Mouse (Mus musculus) spleen, postnatal 4 days (tissue): ENCODE measurements around the gene Pafah1b1.

Experiments used
- DNase-seq, 2 experiments: peaks; one replicate each; pipeline ENCODE4 v3.0.0; 2022; ENCODE audit warnings: low spot score in 2 of 2

Pafah1b1 gene

DNA sequence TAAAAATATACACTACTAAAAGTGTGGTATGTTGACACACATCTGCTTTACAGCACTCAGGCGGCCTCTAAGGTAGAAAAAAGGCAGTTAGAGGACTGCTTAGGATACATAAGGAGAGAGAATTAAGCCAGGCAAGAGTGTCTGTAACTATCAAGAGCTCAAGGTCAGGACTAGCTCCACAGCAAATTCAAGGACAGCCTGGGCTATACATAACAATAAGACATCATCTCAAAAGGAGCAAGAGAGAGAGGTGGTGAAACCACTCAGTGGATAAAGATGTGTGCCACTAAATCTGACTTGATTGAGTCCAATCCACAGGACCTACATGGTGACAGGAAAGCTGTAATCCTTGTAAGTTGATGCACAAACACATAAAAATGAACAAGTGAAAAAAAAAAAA, 3.8 kb downstream of the Pafah1b1 start:
- no peak for DNase-seq

DNA sequence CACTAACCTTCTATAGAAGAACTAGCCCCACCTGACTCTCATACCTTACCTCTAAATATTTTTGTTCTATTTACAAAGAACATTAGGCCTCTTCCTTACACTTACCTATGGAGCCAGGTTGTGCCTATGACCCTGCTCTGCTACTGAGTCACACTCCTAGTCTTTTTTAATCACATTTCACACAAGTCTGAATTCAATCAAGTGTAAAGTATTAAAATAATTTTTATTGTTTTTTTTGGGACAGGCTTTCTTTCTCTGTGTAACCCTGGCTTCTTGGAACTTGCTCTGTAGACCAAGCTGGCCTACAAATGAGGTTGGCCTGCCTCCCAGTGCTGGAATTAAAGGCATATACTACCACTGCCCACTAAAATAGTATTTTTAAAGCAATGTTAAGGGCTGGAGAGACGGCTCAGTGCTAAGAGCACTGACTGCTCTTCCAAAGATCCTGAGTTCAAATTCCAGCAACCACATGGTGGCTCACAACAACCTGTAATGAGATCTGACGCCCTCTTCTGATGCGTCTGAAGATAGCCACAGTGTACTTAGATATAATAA, 8.4 kb downstream of the Pafah1b1 start:
- DNase-seq = no peak

DNA sequence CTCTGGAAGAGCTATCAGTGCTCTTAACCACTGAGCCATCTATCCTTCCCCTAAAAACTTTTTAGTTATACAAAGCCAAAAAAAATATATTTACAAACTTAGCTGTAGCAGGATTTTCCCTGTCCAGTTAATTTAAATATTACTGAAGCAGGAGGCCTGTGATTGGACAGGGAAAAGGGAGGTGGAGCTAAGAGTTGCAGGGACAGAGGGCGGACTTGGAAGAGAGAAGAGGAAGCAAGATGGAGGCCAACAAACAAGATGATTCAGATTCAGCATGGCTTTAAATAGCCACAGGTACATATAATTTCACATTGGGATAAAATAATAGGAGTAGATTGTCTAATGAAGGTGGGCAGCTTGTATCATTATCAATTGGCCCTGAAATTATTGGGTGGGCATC, 13.8 kb downstream of the Pafah1b1 start:
- no peak for DNase-seq

DNA sequence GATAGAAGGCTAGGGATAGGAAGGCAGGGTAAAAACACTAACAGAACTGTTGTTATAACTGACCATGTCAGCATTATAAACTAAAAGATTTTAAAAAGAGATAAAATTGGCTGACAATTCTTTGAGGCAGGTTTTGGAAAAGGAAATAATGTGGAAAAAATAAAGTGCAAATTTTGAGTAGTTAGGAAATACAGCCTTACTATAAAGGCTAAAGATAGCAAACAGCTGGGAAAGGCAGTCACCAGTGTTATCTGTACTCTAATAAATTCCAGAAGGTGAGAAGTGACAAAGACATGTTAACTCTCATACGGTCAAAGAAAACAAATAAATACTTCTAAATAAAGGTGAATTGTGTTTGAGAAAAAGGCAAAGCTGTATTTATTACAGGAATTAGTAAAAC, 15.7 kb downstream of the Pafah1b1 start:
- DNase-seq = no peak

DNA sequence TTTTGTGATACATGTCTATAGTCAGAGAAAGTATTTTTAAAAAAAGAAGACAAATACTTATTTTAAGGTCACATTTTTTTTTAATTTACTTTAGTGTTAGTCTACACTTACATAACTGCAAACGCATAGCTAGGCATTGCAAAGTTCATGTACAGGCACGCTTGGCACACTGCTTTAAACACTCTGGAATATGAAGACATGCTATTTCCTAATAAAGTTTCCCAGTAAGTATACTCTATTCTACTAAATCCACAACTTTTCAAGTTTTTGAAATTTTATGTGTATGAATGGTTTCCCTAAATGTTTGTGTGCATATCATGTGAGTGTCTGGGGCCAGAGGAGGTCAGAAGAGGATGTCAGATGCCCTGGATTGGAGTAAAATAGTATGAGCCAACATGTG, 20.4 kb downstream of the Pafah1b1 start:
- DNase-seq = no peak

DNA sequence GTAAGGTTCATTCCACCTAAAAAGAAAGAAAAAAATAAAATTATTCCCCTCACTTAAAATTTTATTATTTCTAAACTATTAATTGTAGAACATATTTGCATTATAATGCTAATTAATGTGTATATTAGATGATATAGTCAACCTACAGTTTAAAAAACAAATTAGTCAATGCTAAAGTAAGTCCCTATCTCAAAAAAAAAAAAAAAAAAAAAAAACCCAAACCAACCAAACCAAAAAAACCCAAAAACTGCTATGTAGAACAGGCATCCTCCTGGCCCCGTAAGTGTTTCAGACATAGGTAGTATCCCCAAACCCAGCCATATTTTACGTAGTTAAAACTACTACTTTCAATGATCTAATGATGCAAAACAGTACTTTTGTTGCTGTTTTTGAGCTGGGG, 25.0 kb downstream of the Pafah1b1 start:
- DNase-seq = no peak

DNA sequence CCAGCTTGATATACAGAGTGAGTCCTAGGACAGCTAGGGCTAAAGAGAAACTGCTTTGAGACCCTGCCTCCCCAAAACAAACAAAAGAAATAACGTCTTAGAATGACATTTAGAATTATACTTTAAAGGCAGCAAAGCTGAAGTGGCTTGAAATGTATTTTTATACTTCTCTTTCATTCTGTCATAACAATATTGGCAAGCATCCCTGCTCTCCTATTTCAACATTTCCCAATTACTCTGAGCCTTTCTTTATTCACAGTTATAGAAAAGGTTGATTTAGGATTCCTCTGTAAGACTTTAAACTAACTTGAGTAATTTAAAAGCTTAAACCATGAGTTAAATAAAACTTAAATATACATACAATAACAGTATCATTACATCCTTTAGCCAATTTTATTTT, 32.3 kb downstream of the Pafah1b1 start:
- DNase-seq = no peak

DNA sequence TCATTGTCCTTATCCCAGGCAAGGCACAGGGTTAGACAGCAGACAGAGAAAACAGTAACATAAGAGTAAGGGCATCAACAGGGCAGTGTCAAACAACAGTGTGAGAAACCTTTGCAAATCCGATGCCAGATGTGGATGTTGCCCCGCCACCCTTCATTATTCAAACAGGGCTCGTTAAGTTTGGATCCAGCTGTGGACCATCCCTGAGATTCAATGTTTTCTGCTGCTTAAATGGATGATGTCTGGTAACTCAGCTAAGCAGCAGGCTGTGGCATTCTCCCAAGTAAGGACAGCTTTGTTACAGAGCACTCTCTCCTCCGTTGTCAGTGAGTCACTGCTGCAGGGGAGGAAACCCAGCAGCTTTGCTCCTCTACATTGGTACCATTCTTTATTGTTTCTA, 49.3 kb downstream of the Pafah1b1 start:
- peak in 1 of 2 experiments; percentile 47 for DNase-seq

DNA sequence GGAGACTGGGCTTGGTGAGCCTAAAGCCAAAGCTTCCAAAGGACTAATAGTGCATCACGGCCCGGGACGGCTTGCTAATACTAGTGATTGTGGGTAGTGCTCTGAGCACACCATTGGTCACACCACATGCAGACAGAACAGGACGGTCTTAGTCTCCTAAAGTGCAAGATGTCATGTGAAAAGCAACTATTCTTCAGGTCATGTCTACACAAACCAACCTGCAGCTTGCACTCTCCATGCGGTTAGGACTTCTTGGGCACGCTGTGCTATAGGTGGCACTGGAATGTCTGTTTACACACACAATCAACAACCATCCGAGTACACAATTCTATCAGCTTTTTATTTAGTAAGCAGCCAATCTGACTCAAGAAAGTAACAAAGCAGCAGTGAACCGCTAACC, 49.8 kb downstream of the Pafah1b1 start:
- peak in 1 of 2 experiments; percentile 49 for DNase-seq

DNA sequence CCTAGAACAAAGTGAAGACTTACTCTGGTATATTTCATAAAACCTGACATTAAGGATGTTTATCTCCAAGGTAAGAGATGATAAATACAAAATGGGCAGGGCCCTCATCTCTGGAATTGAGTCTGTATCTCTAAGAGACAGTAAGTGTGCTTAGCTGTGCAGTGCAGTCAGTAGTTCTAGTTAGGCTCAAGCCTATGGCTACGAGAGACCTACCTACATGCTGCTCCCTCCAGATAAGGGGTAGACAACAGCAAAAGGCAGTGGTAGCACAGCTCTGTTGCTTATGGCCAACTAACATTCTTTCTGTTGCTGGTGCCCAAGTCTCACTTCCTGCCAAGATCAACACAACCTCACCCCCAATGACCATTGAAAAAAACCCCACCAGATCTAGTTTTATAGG, 50.9 kb downstream of the Pafah1b1 start:
- DNase-seq = no peak

DNA sequence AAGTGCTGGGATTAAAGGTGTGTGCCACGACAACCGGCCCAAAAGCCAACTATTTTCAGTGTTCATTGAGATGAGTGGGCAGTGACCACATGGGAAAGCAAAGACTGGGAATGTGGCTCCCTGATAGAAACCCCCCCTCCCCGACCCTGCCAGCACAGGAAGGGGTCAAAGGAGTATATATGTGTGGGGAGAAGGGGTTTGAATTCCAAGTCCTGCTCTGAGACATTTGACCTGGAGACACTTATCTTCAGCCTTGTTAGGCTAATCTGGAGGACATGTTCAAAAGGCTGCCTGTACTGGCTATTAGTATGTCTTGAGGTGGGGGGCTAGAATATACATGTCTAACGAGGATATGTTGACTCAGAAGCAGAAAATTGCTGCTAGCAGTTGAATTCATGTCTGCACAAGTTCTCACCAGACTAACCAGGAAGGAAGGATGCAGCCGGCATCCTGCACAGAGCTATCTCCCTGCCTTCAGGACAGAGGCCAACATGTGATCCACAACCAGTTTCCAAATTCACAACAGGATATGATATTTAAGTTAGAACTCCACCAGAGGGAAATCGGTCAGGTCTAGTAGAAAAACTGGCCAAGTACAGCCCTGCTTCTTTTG, 51.5 kb downstream of the Pafah1b1 start:
- DNase-seq = no peak

DNA sequence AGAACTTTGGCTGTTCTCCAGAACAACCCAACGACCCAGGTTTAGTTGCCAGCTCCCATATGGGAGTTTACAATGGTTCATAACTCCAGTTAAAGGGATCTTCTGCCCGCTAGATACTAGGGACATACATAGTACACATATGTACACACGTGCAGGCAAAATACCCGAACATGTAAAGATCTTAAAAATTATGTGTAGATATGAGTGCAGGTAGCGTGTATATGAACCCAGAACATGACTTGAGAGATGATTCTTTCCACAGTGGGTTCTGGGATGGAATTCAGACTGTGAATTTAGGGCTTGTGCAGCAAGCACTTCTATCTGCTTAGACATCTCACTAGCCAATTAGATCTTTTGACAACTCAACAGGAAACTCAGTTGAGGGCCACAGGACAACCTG, 52.6 kb downstream of the Pafah1b1 start:
- no peak for DNase-seq

DNA sequence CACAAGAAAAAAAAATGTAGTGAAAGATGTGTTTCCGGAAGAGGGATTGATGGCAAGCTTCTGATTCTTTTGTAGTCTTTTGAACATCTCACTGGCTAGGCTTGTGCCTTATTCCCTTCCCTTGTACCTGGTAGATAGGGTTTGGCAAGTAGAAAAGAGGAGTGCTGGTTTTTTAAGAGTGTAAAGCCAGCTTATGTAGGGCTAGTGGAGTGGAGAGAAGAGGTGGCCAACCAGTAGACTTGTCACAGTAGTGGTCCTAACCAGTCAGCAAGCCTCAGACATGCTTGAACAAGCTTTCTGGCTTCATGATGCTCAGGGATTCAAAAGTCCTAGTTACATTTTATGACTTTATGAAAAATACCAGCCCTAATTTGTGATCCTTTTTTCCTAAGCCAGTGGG, 53.5 kb downstream of the Pafah1b1 start:
- no peak for DNase-seq

DNA sequence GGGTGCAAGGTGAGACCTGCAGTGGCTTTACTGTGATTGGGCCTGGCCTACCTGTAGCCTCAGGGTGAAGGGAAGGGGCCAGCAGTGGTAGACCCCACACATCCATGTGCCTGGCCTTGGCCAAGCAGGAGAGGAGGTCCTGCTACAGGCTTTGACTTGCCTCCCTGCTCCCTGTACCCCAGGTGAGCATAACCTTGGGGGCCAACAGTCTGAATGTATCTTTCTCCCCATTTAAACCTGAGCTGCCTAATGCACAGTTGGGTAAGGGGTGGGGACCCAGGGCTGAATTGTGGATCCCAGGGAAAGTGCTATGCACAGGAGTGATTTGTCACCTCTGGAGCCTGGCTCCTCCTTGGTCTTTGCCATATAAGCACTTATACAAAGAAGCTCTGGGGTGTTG, 54.3 kb downstream of the Pafah1b1 start:
- no peak for DNase-seq

DNA sequence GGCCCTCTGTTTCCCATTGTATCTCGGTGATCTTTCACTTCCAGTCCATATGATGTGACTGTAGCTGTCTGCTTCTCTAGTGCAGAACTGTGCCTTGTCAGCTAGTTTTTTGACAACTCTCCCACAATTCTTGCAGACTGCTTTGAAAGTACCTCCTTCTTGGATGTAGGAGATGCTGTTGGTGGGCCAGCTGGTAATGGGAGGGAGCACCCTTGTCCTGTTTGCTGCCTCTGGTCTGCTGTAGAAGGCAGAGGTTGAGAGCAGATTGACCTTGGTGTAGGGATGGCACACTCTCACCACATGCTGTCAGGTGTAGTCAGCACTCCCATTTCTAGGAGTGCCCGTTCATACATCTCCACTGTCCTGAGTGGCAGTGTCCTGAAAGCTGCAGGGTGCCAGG, 55.5 kb downstream of the Pafah1b1 start:
- peak in 1 of 2 experiments; percentile 55 for DNase-seq

DNA sequence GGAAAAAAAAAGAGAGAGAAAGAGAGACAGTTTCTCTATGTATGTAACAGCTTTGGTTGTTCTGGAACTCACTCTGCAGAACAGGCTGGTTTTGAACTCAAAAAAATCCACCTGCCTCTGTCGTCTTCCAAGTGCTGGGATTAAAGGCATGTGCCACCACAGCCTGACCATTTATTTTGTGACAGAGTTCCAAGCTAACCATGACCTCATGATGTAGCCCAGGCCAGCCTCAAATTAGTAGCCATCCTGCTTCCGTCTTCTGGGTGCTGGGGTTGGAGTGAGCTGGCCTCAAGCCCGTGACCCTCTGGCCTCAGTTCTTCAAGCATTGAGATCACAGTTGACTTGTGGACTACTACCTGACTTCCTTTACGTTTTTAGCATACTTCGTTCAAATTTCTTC, 56.0 kb downstream of the Pafah1b1 start:
- peak in 1 of 2 experiments; percentile 40 for DNase-seq

DNA sequence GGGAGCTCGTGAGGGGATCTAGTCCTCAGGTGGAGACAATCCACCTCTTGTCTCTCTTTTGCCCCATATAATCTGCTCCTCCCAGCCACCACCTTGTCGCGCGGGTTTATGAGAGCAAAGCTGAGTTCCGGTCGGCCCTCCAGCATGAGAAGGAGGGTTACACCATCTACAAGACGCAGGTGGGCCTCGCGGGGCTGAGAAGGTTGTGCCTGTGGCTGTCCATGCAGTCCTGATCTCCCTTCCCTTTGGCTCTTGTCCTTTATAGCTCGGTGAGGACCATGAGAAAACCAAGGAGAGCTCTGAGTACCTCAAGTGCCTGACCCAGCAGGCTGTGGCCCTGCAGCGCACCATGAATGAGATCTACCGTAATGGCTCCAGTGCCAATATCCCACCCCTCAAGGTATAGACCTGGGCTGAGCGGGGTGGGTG, 56.9 kb downstream of the Pafah1b1 start:
- peak in 1 of 2 experiments; percentile 54 for DNase-seq

DNA sequence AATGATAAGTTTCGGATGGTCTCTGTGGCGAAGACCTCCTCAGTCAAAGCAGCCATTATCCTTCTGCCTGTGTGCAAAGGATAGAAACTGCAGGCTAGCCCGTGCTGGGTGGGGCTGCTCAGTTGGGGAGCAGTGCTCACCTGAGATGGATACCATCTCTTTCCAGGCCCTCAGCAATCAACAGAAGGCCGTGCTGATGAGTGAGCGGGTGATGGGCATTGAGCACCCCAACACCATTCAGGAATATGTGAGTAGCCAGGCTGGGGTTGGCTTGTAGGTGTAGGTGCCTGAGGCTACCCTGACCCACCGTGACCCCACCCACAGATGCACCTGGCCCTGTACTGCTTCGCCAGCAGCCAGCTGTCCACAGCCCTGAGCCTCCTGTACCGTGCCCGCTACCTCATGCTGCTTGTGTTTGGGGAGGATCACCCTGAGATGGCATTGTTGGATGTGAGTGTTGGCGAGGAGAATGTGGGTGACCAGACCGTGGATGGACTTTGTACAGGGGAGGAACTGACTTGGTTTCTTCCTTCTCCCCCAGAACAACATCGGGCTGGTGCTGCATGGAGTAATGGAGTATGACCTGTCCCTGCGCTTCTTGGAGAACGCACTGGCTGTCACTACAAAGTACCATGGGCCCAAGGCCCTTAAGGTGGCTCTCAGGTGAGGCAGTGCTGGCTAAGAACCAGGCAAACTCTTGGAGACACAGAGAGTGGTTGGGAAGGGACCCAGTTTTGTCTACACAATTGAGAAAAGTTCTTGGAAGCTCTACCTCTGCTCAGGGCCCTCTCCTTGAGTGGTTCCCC, 57.5 kb downstream of the Pafah1b1 start:
- DNase-seq = peak in 1 of 2 experiments; percentile 57

DNA sequence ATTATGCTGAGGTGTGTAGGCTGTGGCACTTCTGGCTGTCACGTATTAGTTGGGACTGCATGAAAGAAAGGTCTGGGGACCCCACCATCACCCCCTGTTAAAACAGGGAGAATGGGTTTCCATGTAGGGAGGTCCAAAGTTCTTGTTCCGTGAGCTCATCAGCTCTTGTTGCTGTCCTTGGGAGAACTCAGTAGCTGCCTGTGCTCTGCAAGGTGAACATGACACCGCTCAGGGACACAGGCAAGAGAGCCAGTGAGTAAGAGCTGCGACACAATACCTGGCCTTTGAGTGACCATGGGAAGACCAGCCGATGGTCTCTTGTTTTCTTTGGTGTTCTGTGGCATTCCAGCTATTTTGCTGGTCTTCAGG, 58.2 kb downstream of the Pafah1b1 start:
- peak in 1 of 2 experiments; percentile 49 for DNase-seq

DNA sequence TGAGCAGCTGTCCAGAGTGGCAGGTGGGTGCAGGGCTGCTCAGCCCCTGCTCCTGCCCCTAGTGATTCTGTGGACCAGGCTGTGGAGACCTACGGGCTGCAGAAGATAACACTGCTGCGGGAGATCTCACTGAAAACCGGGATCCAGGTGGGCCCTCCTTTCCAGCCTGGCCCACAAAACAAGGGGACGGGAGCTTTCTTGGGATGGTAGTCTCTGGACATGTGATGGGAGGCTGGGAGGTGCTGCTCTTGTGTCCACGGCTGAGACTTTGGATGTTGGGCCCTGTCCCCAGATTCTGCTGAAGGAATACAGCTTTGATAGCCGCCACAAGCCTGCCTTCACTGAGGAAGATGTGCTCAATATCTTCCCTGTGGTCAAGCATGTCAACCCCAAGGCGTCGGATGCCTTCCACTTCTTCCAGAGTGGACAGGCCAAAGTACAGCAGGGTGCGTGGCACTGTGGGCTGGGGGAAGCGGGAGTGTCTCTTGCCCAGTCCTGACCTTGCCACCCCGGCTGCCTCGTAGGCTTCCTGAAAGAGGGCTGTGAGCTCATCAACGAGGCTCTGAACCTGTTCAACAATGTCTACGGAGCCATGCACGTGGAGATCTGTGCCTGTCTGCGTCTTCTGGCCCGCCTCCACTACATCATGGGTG, 58.7 kb downstream of the Pafah1b1 start:
- DNase-seq = peak in 1 of 2 experiments; percentile 61

DNA sequence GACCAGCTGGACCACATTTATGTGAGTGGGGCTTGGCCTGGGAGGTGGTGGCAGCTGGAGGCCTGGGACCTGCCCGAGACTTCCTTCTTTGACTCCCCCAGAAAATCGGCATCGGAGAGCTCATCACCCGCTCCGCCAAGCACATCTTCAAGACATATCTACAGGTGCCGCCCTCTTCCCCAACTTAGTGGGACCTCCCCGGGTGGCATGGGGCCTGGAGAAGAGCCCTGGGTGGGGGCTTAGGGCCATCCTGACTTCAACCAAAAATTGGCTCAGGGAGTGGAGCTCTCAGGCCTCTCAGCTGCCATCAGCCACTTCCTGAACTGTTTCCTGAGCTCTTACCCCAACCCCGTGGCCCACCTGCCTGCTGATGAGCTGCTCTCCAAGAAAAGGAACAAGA, 59.6 kb downstream of the Pafah1b1 start:
- peak in 1 of 2 experiments; percentile 58 for DNase-seq

DNA sequence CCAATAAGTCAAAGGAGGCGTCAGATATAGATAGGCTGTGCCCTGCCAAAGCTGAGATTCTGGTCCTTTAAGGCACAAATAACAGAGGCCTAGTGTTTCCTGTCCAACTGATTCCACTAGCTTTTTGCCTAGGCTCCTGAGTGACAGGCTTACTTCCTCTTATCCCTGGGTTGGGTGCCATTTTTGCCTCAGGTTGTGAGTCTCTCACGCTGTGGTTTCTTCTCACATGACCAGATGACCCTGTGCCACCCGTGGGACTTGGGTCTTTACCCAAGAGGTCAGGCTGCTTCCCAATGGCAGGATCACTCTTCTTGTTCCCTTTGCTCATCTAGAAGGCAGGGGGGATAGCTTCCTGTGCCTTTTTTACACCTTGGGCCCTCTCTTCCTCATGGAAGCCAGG, 60.2 kb downstream of the Pafah1b1 start:
- DNase-seq = no peak

DNA sequence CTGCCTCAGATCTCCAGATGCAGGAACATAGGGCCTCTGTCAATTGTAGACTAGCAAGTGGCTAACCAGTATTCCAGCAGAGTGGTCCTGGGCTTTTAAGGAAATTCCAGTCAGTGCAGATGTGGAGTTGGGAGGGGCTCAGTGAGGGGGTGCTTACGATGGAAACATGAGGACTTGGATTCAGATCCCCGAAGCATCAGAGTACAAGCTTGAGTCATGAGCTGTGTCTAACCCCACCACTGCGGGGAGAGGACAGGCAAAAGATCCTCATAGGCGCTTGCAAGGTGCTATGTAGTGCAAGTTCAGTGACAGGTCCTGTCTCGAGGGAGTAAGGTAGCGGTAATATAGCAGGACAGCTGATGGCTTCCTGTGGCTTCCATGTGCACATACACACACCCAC, 62.2 kb downstream of the Pafah1b1 start:
- DNase-seq = no peak
